Comparison of ENCODE assay signal across 8 mouse cellular contexts in genomic region chr9:24503858-24504219, GRCm38 (mm10). TPM values are rescaled to one million over a fixed set of nuclear protein-coding genes. Genes with fewer than 3 reads are reported as not detected.
DNase-seq lines count a peak whose midpoint lies in the region; ATAC-seq and TF ChIP-seq lines count a peak whose summit lies in the region.

No protein-coding gene starts in this region.

- no peak for ATAC-seq in lung, embryonic 14.5 days (ENCODE audit: insufficient read depth)
- ATAC-seq in hindbrain, embryonic 13.5 days (ENCODE audit: low FRiP score), result no peak

- peak; percentile 25 for DNase-seq in adrenal gland, adult 2 months
- no peak for DNase-seq in adrenal gland, postnatal 4 days (ENCODE audit: low spot score in 2 of 2)
- DNase-seq in lung, embryonic 14.5 days, result peak; percentile 88
- no peak for DNase-seq in lung, postnatal 14 days
- DNase-seq in midbrain, embryonic 10.5 days (ENCODE audit: low spot score), result no peak
- no peak for DNase-seq in frontal cortex, postnatal 14 days (ENCODE audit: low spot score in 2 of 2)
- DNase-seq in left cerebral cortex, adult 9 months (ENCODE audit: low spot score in 2 of 2), result no peak

- WGBS in lung, embryonic 14.5 days, result 5% methylated on average over 5 of the region's 5 CpGs
- WGBS in hindbrain, embryonic 13.5 days, result 7% methylated on average over 5 of the region's 5 CpGs
- WGBS in midbrain, embryonic 10.5 days, result 33% methylated on average over 5 of the region's 5 CpGs

- H3K36me3 ChIP-seq in lung, embryonic 14.5 days (ENCODE audit: insufficient read depth), result no peaks in the 10 kb centered on the region
- H3K36me3 ChIP-seq in hindbrain, embryonic 13.5 days, result no peaks in the 10 kb centered on the region
- H3K36me3 ChIP-seq in midbrain, embryonic 10.5 days, result no peaks in the 10 kb centered on the region

- TF ChIP-seq CTCF in lung, embryonic 14.5 days (IDR thresholded peaks at IDR 0.05; ENCODE audit: low read depth), result no peak

- H3K9me3 ChIP-seq in lung, embryonic 14.5 days (ENCODE audit: low read depth, low read length), result no peaks in the 10 kb centered on the region
- H3K9me3 ChIP-seq in hindbrain, embryonic 13.5 days, result no peaks in the 10 kb centered on the region
- no peaks in the 10 kb centered on the region for H3K9me3 ChIP-seq in midbrain, embryonic 10.5 days (replicated peaks)

- peak overlapping the region; percentile 85 for H3K27ac ChIP-seq in lung, embryonic 14.5 days (ENCODE audit: low read depth)
- H3K27ac ChIP-seq in hindbrain, embryonic 13.5 days, result peak overlapping the region; percentile 88
- peak overlapping the region; percentile 94; the same call in 1 of the 2 replicates for H3K27ac ChIP-seq in midbrain, embryonic 10.5 days (replicated peaks)

- peak overlapping the region; percentile 66 for H3K9ac ChIP-seq in lung, embryonic 14.5 days
- peak overlapping the region; percentile 73; the same call in 1 of the 2 replicates for H3K9ac ChIP-seq in hindbrain, embryonic 13.5 days

- H3K4me1 ChIP-seq in lung, embryonic 14.5 days (ENCODE audit: insufficient read depth), result peaks cover 10% of the 10 kb centered on the region
- H3K4me1 ChIP-seq in hindbrain, embryonic 13.5 days (replicated peaks), result peaks cover 17% of the 10 kb centered on the region
- H3K4me1 ChIP-seq in midbrain, embryonic 10.5 days, result peaks cover 23% of the 10 kb centered on the region

- peak overlapping the region; percentile 80 for H3K4me2 ChIP-seq in lung, embryonic 14.5 days
- peak overlapping the region; percentile 70 for H3K4me2 ChIP-seq in hindbrain, embryonic 13.5 days

- H3K4me3 ChIP-seq in lung, embryonic 14.5 days (ENCODE audit: low read depth, low read length), result peak overlapping the region; percentile 69
- peak overlapping the region; percentile 79 for H3K4me3 ChIP-seq in hindbrain, embryonic 13.5 days
- H3K4me3 ChIP-seq in midbrain, embryonic 10.5 days, result peak overlapping the region; percentile 73

- no peaks in the 10 kb centered on the region for H3K27me3 ChIP-seq in lung, embryonic 14.5 days (ENCODE audit: insufficient read depth, low read length)
- no peaks in the 10 kb centered on the region for H3K27me3 ChIP-seq in hindbrain, embryonic 13.5 days
- no peaks in the 10 kb centered on the region for H3K27me3 ChIP-seq in midbrain, embryonic 10.5 days (ENCODE audit: low read depth, poor library complexity, severe bottlenecking)

RNA-seq across cellular contexts. Expression of gene Dpy19l1, which starts 0.9 kb away (rescaled TPM):
- 10 to 100 TPM; 30.3 to 49.2 TPM for total RNA-seq in adrenal gland, adult 2 months (2021)
- polyA plus RNA-seq in adrenal gland, adult 2 months (2012; rRNA removed), result 10.5 and 15.1 TPM in 2 replicates
- 10 to 100 TPM; 55.6 to 59.6 TPM for total RNA-seq in adrenal gland, postnatal 4 days (2021)
- polyA plus RNA-seq in lung, embryonic 14.5 days (2014; fragmentation: Nextera tagmentation; extraction: Ambion mirVana), result 28.3 and 31.7 TPM in 2 replicates
- 9.0 TPM in 2 replicates for polyA plus RNA-seq in hindbrain, embryonic 13.5 days (2015; fragmentation: Nextera tagmentation; extraction: Ambion mirVana)
- 7.6 and 9.6 TPM in 2 replicates for polyA plus RNA-seq in midbrain, embryonic 10.5 days (2016; fragmentation: Nextera tagmentation; extraction: Ambion mirVana)

Comparison
In these comparisons a context has a peak if more than half of its experiments do, and no peak if none do; other contexts are left out.
1. DNase-seq: peak in adrenal gland, adult 2 months (single experiment) and lung, embryonic 14.5 days (single experiment); none in adrenal gland, postnatal 4 days (0 of 2), lung, postnatal 14 days (single experiment), midbrain, embryonic 10.5 days (single experiment), frontal cortex, postnatal 14 days (0 of 2) and left cerebral cortex, adult 9 months (0 of 2).
2. Peak in every context shown above with its lines, with median percentiles within 50 percentile points of each other: H3K27ac ChIP-seq and H3K4me3 ChIP-seq.